Mouse (Mus musculus): ENCODE results near the gene Mobp. TPM values are rescaled to one million over a fixed set of nuclear protein-coding genes. Genes with fewer than 3 reads are reported as not detected.

Mobp gene
- polyA plus RNA-seq, 1 experiment from 2014 or later, result not detected

GRCm38 (mm10) chr9:120163862-120164261 is 14.4 kb downstream of the Mobp start:
- no peak for ATAC-seq (ENCODE audit: low read depth)
- no peak overlapping the region for H3K9ac ChIP-seq (ENCODE audit: low read length)
- H3K4me2 ChIP-seq (ENCODE audit: low read depth, low read length), result no peak overlapping the region
- no peak overlapping the region for H3K27ac ChIP-seq (ENCODE audit: low read length)
- H3K36me3 ChIP-seq (ENCODE audit: control insufficient read depth, insufficient read depth, low read length), result no peaks in the 10 kb centered on the region
- no peaks in the 10 kb centered on the region for H3K4me1 ChIP-seq (replicated peaks; ENCODE audit: control insufficient read depth, insufficient read depth, low read length)
- 85% methylated on average over 16 of the region's 16 CpGs for WGBS
- no peak overlapping the region for H3K4me3 ChIP-seq (ENCODE audit: low read length)
- no peaks in the 10 kb centered on the region for H3K27me3 ChIP-seq (ENCODE audit: control insufficient read depth, insufficient read depth, low read depth, low read length)
- no peaks in the 10 kb centered on the region for H3K9me3 ChIP-seq (ENCODE audit: control insufficient read depth, low read length)

GRCm38 (mm10) chr9:120167826-120168225 is 18.3 kb downstream of the Mobp start:
- WGBS, result 54% methylated on average over 11 of the region's 11 CpGs
- Histone ChIP-seq H3K36me3 (ENCODE audit: control insufficient read depth, insufficient read depth, low read length) (no peaks in the 10 kb centered on the region), H3K4me3 (ENCODE audit: low read length) (no peak overlapping the region), H3K4me2 (ENCODE audit: low read depth, low read length) (no peak overlapping the region), H3K9ac (ENCODE audit: low read length) (no peak overlapping the region), H3K27me3 (ENCODE audit: control insufficient read depth, insufficient read depth, low read depth, low read length) (no peaks in the 10 kb centered on the region), H3K4me1 (replicated peaks; ENCODE audit: control insufficient read depth, insufficient read depth, low read length) (no peaks in the 10 kb centered on the region), H3K27ac (ENCODE audit: low read length) (no peak overlapping the region), H3K9me3 (ENCODE audit: control insufficient read depth, low read length) (0 out of 2 replicates have a peak, but pooled peaks cover 2% of the 10 kb centered on the region)
- ATAC-seq (ENCODE audit: low read depth), result no peak

- no peaks in the 10 kb centered on the region for H3K27me3 ChIP-seq (ENCODE audit: control insufficient read depth, insufficient read depth, low read depth, low read length)
- no peaks in the 10 kb centered on the region for H3K36me3 ChIP-seq (ENCODE audit: control insufficient read depth, insufficient read depth, low read length)
- ATAC-seq (ENCODE audit: low read depth), result no peak
- no peaks in the 10 kb centered on the region for H3K4me1 ChIP-seq (replicated peaks; ENCODE audit: control insufficient read depth, insufficient read depth, low read length)
- no peak overlapping the region for H3K4me2 ChIP-seq (ENCODE audit: low read depth, low read length)
- 35% methylated on average over 5 of the region's 5 CpGs for WGBS
- 0 out of 2 replicates have a peak, but pooled peaks cover 2% of the 10 kb centered on the region for H3K9me3 ChIP-seq (ENCODE audit: control insufficient read depth, low read length)
- H3K27ac ChIP-seq (ENCODE audit: low read length), result no peak overlapping the region
- H3K4me3 ChIP-seq (ENCODE audit: low read length), result no peak overlapping the region
- no peak overlapping the region for H3K9ac ChIP-seq (ENCODE audit: low read length)
Measured at GRCm38 (mm10) chr9:120171295-120171694, 21.8 kb downstream of the Mobp start.

- Histone ChIP-seq H3K27ac (ENCODE audit: low read length) (no peak overlapping the region), H3K36me3 (ENCODE audit: control insufficient read depth, insufficient read depth, low read length) (no peaks in the 10 kb centered on the region), H3K4me1 (replicated peaks; ENCODE audit: control insufficient read depth, insufficient read depth, low read length) (no peaks in the 10 kb centered on the region), H3K4me2 (ENCODE audit: low read depth, low read length) (no peak overlapping the region), H3K4me3 (ENCODE audit: low read length) (no peak overlapping the region), H3K27me3 (ENCODE audit: control insufficient read depth, insufficient read depth, low read depth, low read length) (no peaks in the 10 kb centered on the region), H3K9ac (ENCODE audit: low read length) (no peak overlapping the region), H3K9me3 (ENCODE audit: control insufficient read depth, low read length) (0 out of 2 replicates have a peak, but pooled peaks cover 2% of the 10 kb centered on the region)
- no peak for ATAC-seq (ENCODE audit: low read depth)
- WGBS, result 86% methylated on average over 18 of the region's 18 CpGs
Measured at GRCm38 (mm10) chr9:120174436-120175137, 25.1 kb downstream of the Mobp start.

GRCm38 (mm10) chr9:120178813-120179212 is 29.3 kb downstream of the Mobp start:
- Histone ChIP-seq H3K36me3 (ENCODE audit: control insufficient read depth, insufficient read depth, low read length) (no peaks in the 10 kb centered on the region), H3K9me3 (ENCODE audit: control insufficient read depth, low read length) (no peaks in the 10 kb centered on the region), H3K9ac (ENCODE audit: low read length) (no peak overlapping the region), H3K4me2 (ENCODE audit: low read depth, low read length) (no peak overlapping the region), H3K27ac (ENCODE audit: low read length) (no peak overlapping the region), H3K4me3 (ENCODE audit: low read length) (no peak overlapping the region), H3K27me3 (ENCODE audit: control insufficient read depth, insufficient read depth, low read depth, low read length) (no peaks in the 10 kb centered on the region), H3K4me1 (replicated peaks; ENCODE audit: control insufficient read depth, insufficient read depth, low read length) (no peaks in the 10 kb centered on the region)
- no peak for ATAC-seq (ENCODE audit: low read depth)
- WGBS, result 73% methylated on average over 10 of the region's 10 CpGs

- Histone ChIP-seq H3K9me3 (ENCODE audit: control insufficient read depth, low read length) (no peaks in the 10 kb centered on the region), H3K27ac (ENCODE audit: low read length) (no peak overlapping the region), H3K4me2 (ENCODE audit: low read depth, low read length) (no peak overlapping the region), H3K27me3 (ENCODE audit: control insufficient read depth, insufficient read depth, low read depth, low read length) (no peaks in the 10 kb centered on the region), H3K4me1 (replicated peaks; ENCODE audit: control insufficient read depth, insufficient read depth, low read length) (no peaks in the 10 kb centered on the region), H3K4me3 (ENCODE audit: low read length) (no peak overlapping the region), H3K9ac (ENCODE audit: low read length) (no peak overlapping the region), H3K36me3 (ENCODE audit: control insufficient read depth, insufficient read depth, low read length) (no peaks in the 10 kb centered on the region)
- no peak for ATAC-seq (ENCODE audit: low read depth)
- WGBS, result 24% methylated on average over 13 of the region's 13 CpGs
Measured at GRCm38 (mm10) chr9:120184499-120184898, 35.0 kb downstream of the Mobp start.

GRCm38 (mm10) chr9:120186856-120187255 is 37.3 kb downstream of the Mobp start:
- Histone ChIP-seq H3K27me3 (ENCODE audit: control insufficient read depth, insufficient read depth, low read depth, low read length) (no peaks in the 10 kb centered on the region), H3K4me2 (ENCODE audit: low read depth, low read length) (no peak overlapping the region), H3K4me3 (ENCODE audit: low read length) (no peak overlapping the region), H3K9ac (ENCODE audit: low read length) (no peak overlapping the region), H3K9me3 (ENCODE audit: control insufficient read depth, low read length) (no peaks in the 10 kb centered on the region), H3K27ac (ENCODE audit: low read length) (no peak overlapping the region), H3K36me3 (ENCODE audit: control insufficient read depth, insufficient read depth, low read length) (no peaks in the 10 kb centered on the region), H3K4me1 (replicated peaks; ENCODE audit: control insufficient read depth, insufficient read depth, low read length) (no peaks in the 10 kb centered on the region; the same call in 1 of the 2 replicates)
- WGBS, result 77% methylated on average over 5 of the region's 5 CpGs
- no peak for ATAC-seq (ENCODE audit: low read depth)

- WGBS, result 35% methylated on average over 13 of the region's 13 CpGs
- ATAC-seq (ENCODE audit: low read depth), result 0 out of 2 replicates have a peak, but pooled peaks have one; percentile 38
Measured at GRCm38 (mm10) chr9:120190891-120191290, 41.4 kb downstream of the Mobp start.

GRCm38 (mm10) chr9:120191362-120192098 is 42.0 kb downstream of the Mobp start:
- Histone ChIP-seq H3K27ac (ENCODE audit: low read length) (no peak overlapping the region), H3K4me1 (replicated peaks; ENCODE audit: control insufficient read depth, insufficient read depth, low read length) (no peaks in the 10 kb centered on the region; the same call in 1 of the 2 replicates), H3K36me3 (ENCODE audit: control insufficient read depth, insufficient read depth, low read length) (no peaks in the 10 kb centered on the region), H3K9ac (ENCODE audit: low read length) (peak overlapping the region; percentile 4; the same call in 1 of the 2 replicates), H3K4me3 (ENCODE audit: low read length) (peak overlapping the region; percentile 41), H3K9me3 (ENCODE audit: control insufficient read depth, low read length) (no peaks in the 10 kb centered on the region), H3K27me3 (ENCODE audit: control insufficient read depth, insufficient read depth, low read depth, low read length) (no peaks in the 10 kb centered on the region), H3K4me2 (ENCODE audit: low read depth, low read length) (peak overlapping the region; percentile 57)
- WGBS, result 21% methylated on average over 21 of the region's 21 CpGs
- ATAC-seq (ENCODE audit: low read depth), result peak; percentile 59; the same call in 1 of the 2 replicates

More at GRCm38 (mm10) chr9:120190891-120191290, 41.4 kb downstream of the Mobp start:
- Histone ChIP-seq H3K36me3 (ENCODE audit: control insufficient read depth, insufficient read depth, low read length) (no peaks in the 10 kb centered on the region), H3K9ac (ENCODE audit: low read length) (peak overlapping the region; percentile 4; the same call in 1 of the 2 replicates), H3K27me3 (ENCODE audit: control insufficient read depth, insufficient read depth, low read depth, low read length) (no peaks in the 10 kb centered on the region), H3K4me3 (ENCODE audit: low read length) (peak overlapping the region; percentile 41), H3K27ac (ENCODE audit: low read length) (no peak overlapping the region), H3K4me2 (ENCODE audit: low read depth, low read length) (peak overlapping the region; percentile 57), H3K9me3 (ENCODE audit: control insufficient read depth, low read length) (no peaks in the 10 kb centered on the region), H3K4me1 (replicated peaks; ENCODE audit: control insufficient read depth, insufficient read depth, low read length) (no peaks in the 10 kb centered on the region; the same call in 1 of the 2 replicates)

Measured in lung, embryonic 16.5 days (tissue).